Mouse (Mus musculus) c-Kit-positive CD71-negative TER-119-negative erythroid progenitor cells, embryonic 14.5 days (primary cell): ENCODE data around the gene Cmtm3.
"Not testable (repeated sequence)": the region's sequence is repeated elsewhere in the genome, so short reads cannot be mapped to it uniquely, and the experiment has no call there.

ENCODE experiments used
- DNase-seq: peaks from one replicate; pipeline ENCODE4 v3.0.0-alpha.2; 2013; ENCODE audit warnings: low read depth

Cmtm3 gene

DNA sequence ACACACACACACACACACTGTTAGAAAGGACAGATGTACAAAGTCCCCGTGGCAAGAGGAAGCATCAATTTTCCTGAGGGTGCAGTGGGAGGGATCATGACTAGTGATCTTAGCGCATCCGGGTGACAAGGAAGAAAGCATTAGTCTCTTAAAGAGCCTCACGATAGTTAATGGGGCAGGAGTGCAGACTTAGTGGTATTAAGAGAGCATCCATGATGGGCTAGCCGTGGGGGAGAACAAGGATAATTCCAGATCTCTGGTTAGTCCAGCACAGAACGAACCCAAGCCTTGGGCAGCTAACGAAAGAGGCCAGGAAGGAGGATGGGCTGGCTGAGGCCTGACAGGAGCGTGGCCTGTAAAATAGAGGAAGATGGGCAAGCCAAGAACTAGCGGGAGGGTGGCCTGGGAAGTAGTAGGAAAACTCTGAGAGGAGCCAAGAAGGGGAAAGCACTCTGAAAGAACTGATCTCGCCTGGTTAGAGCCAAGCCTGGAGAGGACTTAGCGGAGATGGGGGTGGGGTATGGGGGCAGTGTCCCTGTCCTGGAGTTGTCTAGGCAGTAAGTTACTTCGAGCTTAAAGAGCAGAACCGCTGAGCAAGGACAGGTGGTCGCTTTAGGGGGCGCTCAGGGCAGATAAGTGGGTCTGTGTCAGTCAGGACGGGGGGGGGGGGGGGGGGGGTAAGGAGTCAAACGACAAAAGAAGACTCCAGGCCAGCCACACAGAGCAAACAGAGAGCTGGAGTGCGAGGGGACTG, at the start of gene Cmtm3:
Gene Cmtm3, plus strand, starts transcription at position 182 of the 754 bp plus-strand sequence.
- DNase-seq = no peak

DNA sequence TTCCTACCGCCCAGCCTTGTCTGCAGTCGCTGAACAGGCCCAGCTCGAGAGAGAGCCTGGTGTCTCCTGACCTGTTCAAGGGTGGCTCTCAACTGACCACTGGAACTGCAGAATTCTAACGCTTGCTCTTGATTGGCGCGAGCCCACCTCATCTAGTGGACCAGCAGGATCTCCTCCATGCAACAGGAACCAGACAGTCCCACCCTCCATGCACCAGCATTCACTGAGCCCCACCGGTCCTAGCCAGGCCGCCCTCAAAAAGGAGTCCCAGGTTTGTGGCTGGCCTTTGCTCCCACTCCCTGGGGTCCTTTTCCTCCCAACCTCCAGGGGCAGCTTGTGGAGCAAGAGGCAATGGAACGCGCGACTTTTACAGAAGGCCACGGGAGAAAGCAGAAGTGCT, 46.1 kb upstream of the Cmtm3 start, which contains the start of gene Cmtm2a:
Gene Cmtm2a, minus strand, starts transcription at position 101 of the 400 bp plus-strand sequence.
- DNase-seq = not testable (repeated sequence)

DNA sequence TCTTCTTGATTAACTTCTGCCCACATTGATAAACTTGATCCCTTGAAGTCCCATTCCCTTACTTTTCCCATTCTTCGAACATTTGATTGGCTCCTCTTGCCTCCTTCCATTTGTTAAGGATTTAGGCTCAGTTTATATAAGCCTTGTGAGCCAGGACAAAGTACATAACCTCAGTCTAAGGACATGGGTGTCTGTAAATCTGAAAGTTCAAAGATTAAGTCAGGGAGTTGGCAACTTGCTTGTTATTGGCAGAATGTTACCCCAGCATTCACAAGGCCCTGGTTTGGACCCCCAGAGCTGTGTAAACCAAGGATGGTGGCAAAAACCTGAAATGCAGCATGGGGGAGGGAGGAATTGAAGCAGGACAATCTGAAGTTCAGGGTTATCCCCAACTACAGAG, 44.8 kb upstream of the Cmtm3 start:
- DNase-seq = no peak

DNA sequence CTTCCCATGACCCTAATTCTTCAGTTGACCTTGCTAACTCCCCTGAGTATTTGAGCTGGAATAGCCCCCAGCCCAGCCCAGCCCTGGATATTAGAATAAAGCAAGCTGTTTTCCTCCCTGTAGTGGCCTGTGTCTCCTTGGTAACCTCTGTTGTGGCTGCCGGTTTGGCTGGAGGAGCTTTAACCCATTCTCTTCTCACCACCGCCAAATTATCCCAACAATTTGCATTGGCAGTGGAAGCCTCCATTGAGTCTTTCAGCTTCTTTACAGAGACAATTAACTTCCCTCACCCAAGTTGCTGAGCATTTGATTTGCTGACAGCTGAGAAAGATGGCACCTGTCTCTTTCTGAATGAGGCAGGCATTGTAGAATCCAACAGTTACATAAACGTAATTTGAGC, 37.6 kb upstream of the Cmtm3 start:
- not testable (repeated sequence) for DNase-seq

DNA sequence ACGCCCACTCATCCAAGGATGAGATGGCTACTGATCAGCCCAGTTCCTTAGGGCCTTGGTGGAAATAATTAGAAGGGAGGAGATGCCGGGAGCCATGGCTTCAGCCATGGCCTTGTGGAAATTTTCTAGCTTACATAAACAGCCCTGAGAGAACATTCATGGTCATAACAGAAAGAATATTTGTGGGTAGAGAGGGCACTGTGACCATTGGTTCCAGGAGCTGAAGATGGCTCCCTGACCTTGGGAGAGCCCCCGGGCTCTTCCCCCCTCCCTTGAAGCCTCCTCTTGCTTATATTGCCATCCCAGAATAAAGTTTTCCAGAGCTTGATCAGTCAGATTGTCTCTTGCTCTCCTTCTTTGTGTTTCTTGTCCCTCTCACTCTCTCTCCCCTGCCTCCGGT, 36.7 kb upstream of the Cmtm3 start:
- not testable (repeated sequence) for DNase-seq

DNA sequence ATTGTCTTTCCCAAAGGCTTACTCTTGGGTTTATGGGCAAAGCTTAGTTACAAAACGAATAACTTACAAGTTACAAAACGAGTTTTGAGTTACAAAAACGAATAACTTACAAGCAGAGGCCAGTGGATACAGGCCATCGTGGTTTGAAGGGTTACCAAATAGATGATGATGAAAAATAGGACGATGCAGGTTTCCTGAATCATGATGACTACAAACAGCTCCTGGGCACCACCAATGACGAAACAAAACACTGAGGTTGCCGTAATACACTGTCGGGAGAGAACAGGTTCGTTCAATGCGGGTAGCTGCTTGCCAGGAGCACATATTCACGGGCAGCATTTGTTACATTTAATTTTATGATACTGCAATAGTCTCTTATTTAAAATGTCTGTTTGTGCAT, 34.2 kb upstream of the Cmtm3 start:
- DNase-seq = no peak

DNA sequence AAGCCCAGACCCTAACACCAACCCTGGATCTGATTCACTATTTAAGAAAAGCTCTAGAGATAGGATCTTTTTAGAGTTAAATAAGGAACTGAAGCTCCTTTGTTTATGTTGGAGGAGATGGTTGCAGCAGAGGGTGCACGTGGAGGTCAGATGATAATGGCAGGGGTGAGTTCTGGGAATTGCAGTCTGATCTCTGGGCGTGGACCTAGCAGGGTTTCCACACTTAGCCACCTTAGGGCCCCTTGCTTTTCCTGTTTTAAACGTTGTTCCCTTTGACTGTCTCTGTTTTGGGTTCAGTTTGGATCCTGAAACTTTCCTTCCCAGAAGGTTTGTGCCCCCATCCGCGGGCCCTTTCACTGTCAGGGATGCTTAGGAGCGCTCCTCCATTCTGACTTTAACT, 30.9 kb upstream of the Cmtm3 start:
- DNase-seq = not testable (repeated sequence)

DNA sequence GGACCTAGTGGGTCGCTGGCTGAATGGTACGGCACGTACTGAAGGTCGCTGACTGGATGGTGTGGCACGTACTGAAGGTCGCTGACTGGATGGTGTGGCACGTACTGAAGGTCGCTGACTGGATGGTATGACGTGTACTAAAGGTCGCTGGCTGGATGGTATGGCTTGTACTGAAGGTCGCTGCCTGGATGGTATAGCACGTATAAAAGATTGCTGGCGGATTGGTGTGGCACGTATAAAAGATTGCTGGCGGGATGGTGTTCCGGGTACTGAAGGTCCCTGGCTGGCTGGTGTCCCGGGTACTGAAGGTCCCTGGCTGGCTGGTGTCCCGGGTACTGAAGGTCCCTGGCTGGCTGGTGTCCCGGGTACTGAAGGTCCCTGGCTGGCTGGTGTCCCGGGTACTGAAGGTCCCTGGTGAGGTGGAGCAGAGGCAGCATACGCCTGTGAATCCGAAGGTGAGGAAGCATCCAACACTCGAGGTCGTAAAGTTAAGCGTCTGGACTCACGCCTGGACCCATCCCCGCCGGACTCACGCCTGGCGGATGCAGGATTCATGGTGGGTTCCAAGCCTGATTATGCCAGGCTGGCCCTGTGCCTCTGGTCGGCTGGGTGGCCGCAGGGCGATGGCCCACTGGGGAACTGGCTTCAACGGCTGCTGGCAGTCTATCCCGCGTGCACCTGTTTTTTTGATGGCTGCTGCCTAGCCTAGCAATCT, 29.6 kb upstream of the Cmtm3 start, which contains the start of the genes Gm45711 and Cmtm1:
Gene Gm45711, minus strand, starts transcription at position 641 of the 715 bp plus-strand sequence.
Gene Cmtm1, minus strand, starts transcription at position 705 of the 715 bp plus-strand sequence.
- not testable (repeated sequence) for DNase-seq

DNA sequence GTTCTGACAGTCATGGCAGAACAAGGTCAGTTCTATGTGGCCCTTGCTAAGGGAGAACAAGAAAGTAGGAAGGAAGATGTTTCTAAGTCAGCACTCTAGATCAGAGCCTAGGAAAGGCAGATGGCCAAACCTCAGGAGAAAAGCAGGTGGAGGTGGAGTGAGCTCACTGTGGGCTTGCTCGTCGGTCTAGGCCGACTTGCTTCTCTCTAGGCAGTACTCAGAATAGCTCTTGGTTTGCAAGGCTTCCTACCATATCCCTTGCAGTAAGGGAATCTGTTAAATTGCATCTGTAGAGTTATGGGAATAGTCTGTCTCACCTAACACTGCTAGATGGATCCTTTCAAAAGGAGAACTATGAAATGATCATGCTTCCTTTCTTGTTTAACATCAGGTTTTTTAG, 27.2 kb upstream of the Cmtm3 start:
- not testable (repeated sequence) for DNase-seq

DNA sequence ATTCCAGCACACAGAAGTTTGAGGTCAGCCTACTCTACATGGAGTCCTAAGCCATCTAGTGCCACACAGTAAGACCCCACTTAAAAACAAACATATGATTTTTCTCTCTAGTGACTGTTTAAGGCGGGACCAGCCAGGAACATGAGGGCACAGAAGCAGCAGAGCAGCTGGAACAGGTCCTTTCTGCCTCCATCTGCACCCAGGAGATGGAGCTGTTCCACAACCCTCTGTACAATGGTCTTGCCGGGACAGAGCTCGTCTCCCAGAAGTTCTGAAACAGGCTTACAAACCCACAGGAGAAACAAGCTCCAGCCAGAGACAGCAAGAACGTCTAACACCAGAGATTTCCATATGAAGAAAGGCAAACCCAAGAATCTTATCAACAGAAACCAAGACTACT, 25.9 kb upstream of the Cmtm3 start:
- DNase-seq = no peak

DNA sequence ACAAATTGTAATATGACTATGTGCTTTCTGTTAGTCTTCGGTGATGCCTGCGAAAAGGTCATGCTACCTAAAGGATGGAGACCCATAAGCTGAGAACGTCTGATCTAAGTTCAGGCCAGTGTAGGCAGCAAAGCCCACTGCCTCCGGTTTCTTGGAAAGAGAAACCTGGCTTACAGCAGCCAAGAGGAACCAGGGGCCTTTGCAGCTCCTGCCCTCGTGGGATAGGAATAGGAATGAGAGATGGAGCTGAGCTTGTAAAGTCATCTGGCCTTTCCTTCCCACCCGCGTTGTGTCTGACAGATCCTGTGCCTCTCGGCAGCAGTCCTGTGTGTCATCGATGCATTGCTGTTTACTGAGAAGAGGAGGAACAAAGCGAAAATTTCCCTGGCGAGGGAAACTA, 17.9 kb upstream of the Cmtm3 start, which contains the start of gene Gm11020:
Gene Gm11020, plus strand, starts transcription at position 301 of the 400 bp plus-strand sequence.
- not testable (repeated sequence) for DNase-seq

DNA sequence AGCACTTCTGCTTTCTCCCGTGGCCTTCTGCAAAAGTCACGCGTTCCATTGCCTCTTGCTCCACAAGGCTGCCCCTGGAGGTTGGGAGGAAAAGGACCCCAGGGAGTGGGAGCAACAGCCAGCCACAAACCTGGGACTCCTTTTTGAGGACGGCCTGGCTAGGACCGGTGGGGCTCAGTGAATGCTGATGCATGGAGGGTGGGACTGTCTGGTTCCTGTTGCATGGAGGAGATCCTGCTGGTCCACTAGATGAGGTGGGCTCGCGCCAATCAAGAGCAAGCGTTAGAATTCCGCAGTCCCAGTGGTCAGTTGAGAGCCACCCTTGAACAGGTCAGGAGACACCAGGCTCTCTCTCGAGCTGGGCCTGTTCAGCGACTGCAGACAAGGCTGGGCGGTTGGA, 17.3 kb upstream of the Cmtm3 start, which contains the start of gene Cmtm2b:
Gene Cmtm2b, plus strand, starts transcription at position 301 of the 400 bp plus-strand sequence.
- not testable (repeated sequence) for DNase-seq

DNA sequence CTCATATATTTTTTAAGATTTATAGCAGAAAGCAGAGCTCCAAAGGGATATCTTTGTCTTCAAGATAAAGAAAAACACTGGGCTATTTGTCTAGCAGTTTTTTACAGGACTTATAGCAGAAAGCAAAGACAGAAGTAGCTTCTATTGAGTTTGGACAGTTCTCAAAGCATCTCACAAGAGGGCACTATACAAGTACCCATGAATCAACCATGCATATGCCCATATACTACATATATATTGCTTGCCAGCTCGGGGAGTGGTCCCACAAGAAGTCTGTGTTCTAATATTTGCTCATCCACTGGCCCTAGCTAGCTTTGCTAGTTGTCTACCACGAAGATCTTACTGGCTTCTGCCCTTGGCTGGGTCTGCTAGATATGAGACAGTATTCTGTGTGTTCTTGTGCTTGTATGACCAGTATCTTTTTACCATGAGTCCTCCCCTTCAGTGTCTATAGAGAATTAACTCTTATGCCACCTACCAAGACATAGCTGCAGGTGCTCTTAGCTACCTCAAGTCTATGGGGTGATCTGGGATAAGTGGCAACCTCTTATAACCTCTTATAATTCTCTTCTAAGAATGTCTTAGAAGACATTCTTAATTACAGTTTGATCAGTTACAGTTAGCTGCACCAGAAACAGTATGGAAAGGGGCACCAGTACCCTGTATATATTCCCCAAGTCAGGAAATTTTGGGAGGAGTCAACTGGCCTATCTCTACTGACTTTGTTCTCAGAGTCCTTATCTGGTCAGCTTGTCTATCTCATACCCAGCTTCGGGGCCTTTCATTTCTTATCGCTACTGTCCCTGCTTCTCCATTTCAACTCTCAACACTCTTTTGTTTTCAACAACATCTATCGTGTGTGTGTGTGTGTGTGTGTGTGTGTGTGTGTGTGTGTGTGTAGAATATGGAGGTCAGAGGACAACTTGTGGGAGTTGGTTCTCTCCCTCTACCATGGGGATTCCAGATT, 6.3 kb upstream of the Cmtm3 start:
- no peak for DNase-seq

DNA sequence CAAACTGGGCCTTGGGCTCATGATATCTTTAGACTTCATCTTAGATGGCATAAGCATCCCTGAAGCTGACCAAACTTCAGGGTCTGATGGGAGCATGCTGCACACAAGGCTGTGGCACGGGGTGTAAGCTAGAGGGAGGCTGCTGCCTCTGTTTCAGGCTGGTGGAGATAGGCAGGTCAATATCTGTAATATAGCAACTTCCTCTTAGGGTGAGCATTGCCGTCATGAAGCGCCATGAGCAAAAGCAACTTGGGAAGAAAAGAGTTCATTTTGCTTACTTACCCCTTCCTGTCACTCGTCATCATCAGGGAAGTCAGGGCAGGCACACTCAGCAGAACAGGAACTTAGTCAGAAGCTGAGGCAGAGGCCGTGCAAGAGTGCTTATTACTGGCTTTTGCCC, 5.4 kb upstream of the Cmtm3 start:
- no peak for DNase-seq

DNA sequence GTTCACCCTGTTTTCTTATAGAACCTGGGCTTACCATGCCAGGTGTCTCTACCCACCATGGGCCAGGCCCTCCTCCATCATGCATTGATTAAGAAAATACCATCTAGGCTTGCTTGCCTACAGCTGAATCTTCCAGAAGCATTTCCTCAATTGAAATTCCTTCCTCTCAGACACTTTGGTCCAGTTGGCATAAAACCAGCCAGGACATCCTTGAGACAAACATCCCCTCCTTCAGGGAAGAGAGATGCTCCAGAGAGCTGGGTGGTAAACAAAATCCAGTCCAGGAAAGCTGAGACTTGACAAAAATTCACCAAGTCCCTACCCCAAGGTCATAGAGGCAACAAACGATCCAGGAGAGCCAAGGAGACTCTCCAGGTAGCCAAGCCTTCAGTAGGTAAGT, 5.0 kb upstream of the Cmtm3 start:
- DNase-seq = no peak

DNA sequence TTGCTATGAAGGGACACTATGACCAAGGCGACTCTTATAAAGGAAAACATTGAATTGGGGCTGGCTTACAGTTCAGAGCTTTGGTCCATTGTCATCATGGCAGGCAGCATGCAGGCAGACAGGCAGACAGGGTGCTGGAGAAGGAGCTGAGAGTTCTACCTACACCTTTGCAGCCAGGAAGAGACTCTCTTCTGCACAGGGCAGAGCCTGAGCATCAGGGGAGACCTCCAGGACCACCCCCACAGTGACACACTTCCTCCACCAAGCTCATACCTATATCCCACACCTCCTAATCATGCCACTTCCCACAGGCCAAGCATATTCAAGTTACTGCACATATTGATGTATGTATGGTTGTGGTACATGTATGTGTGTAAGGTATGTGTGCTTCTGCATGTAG, 2.4 kb upstream of the Cmtm3 start:
- DNase-seq = no peak

DNA sequence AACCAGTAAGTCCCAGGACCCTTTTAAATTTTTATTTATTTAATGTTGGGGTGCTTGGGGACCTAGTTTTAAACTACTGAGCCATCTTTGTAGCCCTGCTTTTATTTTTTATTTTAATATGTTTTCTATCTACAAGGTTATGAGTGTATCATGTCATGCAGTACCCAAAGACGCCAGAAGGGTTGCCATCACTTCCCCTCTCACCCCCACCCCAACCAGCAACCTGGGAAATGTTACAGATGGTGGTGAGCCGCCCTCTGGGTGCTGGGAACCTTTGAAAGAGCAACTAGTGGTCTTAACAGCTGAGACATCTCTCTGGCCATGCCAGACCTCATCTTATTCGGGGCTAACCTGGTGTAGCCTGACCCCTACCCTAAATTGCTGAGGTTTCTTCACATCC, 1.3 kb upstream of the Cmtm3 start:
- DNase-seq = no peak

DNA sequence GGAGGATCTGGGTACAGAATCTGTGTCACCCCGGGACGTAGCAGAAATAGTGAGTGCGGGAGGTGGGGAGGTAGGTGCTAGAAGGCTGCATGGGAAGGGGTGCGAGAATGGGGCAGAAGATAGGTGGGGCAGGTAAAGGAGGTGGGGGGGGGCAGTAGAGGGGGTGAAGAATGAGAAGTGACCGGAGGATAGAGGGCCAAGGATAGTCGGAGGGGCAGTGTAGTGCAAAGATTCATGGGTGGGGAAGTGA, 698 bp downstream of the Cmtm3 start:
- DNase-seq = no peak

DNA sequence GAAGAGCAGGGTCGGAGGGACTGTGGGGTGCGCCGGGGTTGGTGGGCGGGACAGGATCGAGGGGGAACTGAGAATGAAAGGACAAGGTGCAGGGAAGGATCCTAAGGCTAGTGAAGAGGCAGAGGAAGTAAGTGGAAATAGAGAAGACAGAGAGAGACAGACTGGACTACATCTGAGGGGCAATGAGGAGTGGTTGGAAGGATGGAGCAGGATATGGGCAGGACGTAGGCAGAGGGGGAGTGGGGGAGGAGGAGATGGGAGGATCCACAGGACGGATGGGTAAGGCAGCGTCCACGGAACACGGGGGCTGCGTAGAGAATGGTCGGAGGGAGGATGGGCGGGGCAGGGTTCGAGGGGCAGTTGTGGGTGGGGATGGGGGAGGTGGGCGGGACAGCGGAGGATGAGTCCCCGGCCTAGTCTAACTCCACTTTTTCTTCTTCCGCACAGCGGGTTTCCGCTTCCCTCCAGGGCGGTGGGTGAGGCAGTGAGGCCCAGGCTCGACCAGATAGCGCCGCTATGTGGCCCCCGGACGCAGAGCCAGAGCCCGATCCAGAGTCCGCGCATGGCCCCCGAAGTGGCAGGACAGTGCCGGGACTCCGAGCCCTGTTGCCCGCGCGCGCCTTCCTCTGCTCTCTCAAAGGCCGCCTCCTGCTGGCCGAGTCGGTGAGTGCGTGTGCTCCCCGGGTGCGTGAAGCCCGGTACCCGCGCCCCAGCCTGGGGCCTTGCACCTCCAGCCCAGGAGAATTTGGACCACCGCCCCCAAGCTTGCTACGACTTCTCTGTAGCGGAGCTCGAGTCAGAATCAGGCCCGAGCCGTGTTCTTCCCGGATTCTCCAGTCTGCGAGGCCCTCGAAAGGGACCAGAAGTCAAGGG, 1.3 kb downstream of the Cmtm3 start:
- peak; percentile 58 for DNase-seq

DNA sequence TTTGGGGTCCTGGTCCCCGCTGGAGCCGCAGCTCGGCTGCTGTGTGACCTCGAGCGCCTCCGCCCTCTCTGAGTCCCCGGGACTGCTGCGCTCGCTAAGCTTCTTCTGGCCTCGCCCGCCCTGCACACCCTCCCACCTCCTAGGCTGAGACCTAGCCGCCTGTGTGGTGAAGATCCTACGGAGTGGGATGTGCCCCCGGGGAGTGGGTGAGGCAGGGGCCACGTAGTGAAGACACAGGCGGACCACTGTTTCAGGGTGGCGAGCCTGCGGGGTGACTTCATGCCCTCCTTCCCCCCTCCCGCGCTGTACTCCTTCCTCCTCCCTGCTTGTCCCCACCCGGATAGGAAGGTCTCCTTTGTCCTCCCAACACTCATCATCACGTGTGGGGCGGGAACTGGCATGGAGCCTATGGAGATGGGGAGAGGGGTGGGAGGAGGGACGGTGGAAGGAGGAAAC, 1.9 kb downstream of the Cmtm3 start:
- DNase-seq = no peak

DNA sequence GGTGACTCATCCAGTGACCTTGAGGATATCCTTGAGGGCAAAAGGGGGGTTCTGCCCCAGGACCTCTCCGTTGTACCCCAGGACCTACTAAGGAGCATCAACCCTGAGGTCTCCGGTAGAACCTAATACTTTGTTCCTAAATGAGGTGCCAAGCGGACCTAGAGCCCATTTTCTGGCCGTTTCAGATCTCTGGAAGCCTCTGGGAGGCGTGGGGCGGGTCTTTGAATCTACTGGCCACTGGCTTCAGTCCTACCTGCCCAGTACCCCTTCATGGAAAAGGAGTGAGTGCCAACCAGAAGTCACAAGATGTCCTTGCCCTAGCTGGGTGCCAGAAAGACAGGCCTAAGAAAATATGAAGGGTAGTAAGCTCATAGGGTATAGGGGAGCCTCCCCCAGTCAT, 2.5 kb downstream of the Cmtm3 start:
- no peak for DNase-seq
